Mouse (Mus musculus) thymus, adult 2 months (tissue): ENCODE results near the gene S100a14. TPM values are rescaled to one million over a fixed set of nuclear protein-coding genes. Genes with fewer than 3 reads are reported as not detected.

Experiments
- DNase-seq: peaks from one replicate; pipeline ENCODE4 v3.0.0; 2021
- H3K27ac ChIP-seq: fragments of 200-500 bp; 2 replicates; pipeline ENCODE4 v1.5.1; 2012; ENCODE audit warnings: low read length, control low read depth; ENCODE audit not compliant: control insufficient read depth, insufficient read depth
- H3K27me3 ChIP-seq: fragments of 200-500 bp; 2 replicates; pipeline ENCODE4 v1.6.1; 2012; ENCODE audit warnings: mild to moderate bottlenecking, low read length, moderate library complexity, mixed read lengths; ENCODE audit not compliant: control insufficient read depth, insufficient read depth
- H3K36me3 ChIP-seq: fragments of 200-500 bp; 2 replicates; pipeline ENCODE4 v1.6.1; 2012; ENCODE audit warnings: mild to moderate bottlenecking, low read length, moderate library complexity; ENCODE audit not compliant: control insufficient read depth, insufficient read depth
- H3K4me1 ChIP-seq: fragments of 200-500 bp; replicated peaks from 2 replicates; pipeline ENCODE4 v1.6.1; 2012; ENCODE audit warnings: low read length; ENCODE audit not compliant: control insufficient read depth, insufficient read depth
- H3K4me3 ChIP-seq: fragments of 200-500 bp; 2 replicates; pipeline ENCODE4 v1.5.1; 2012; ENCODE audit warnings: mild to moderate bottlenecking, low read length, control low read depth, moderate library complexity; ENCODE audit not compliant: control insufficient read depth, insufficient read depth
- CTCF ChIP-seq: fragments of 200-500 bp; IDR thresholded peaks from 2 replicates; pipeline ENCODE4 v1.5.1; 2012; ENCODE audit warnings: mild to moderate bottlenecking, control low read depth, low read length, moderate library complexity, borderline replicate concordance; ENCODE audit not compliant: control insufficient read depth, poor library complexity, insufficient read depth; ENCODE audit errors: extremely low read depth
- POLR2A ChIP-seq: fragments of 200-500 bp; IDR thresholded peaks from 2 replicates; pipeline ENCODE4 v1.6.1; 2012; ENCODE audit warnings: mild to moderate bottlenecking, low read length, control low read depth, moderate library complexity; ENCODE audit not compliant: control insufficient read depth, poor library complexity, insufficient read depth; ENCODE audit errors: extremely low read depth
- WGBS: fragments of 180-500 bp; shearing (Covaris S2); methylation state at CpG from one replicate; pipeline ENCODE4 v1.1.7; 2018; 5-methylcytosine and 5-hydroxymethylcytosine counted together
- polyA plus RNA-seq: library from polyadenylated mRNA; depleted of rRNA; stranded (reverse); fragments of >200 nt; gene quantifications from 2 replicates; pipeline ENCODE4 v1.2.3, GENCODE M21; 2012

The S100a14 gene
- polyA plus RNA-seq, 1 experiment = 11.3 TPM

GRCm38 (mm10) chr3:90515789-90516188 lies 10.9 kb upstream of the S100a14 start:
- Histone ChIP-seq H3K36me3 (no peaks in the 10 kb centered on the region), H3K4me1 (peaks cover 17% of the 10 kb centered on the region), H3K4me3 (no peak overlapping the region), H3K27me3 (no peaks in the 10 kb centered on the region), H3K27ac (no peak overlapping the region)
- TF ChIP-seq POLR2A = no peak
- TF ChIP-seq CTCF = no peak
- WGBS = 97% methylated on average over 4 of the region's 4 CpGs
- DNase-seq = no peak

GRCm38 (mm10) chr3:90517711-90518110 lies 8.9 kb upstream of the S100a14 start:
- H3K4me3 ChIP-seq = no peak overlapping the region
- 94% methylated on average over 4 of the region's 4 CpGs for WGBS
- H3K4me1 ChIP-seq = peaks cover 17% of the 10 kb centered on the region

GRCm38 (mm10) chr3:90525421-90525820 lies 1.2 kb upstream of the S100a14 start:
- Histone ChIP-seq H3K4me1 (no peaks in the 10 kb centered on the region), H3K36me3 (peaks cover 3% of the 10 kb centered on the region; the same call in 1 of the 2 replicates), H3K4me3 (no peak overlapping the region), H3K27ac (no peak overlapping the region), H3K27me3 (no peaks in the 10 kb centered on the region)
- no peak for TF ChIP-seq POLR2A
- no peak for TF ChIP-seq CTCF
- WGBS = 81% methylated on average over 4 of the region's 4 CpGs
- no peak for DNase-seq

More at GRCm38 (mm10) chr3:90517711-90518110, 8.9 kb upstream of the S100a14 start:
- H3K36me3 ChIP-seq = no peaks in the 10 kb centered on the region
- no peak for DNase-seq
- no peaks in the 10 kb centered on the region for H3K27me3 ChIP-seq
- TF ChIP-seq POLR2A (no peak), CTCF (no peak)
- H3K27ac ChIP-seq = no peak overlapping the region

- 83% methylated on average over 2 of the region's 2 CpGs for WGBS
- TF ChIP-seq CTCF = no peak
- no peak for TF ChIP-seq POLR2A
Observed at GRCm38 (mm10) chr3:90526076-90526475, 580 bp upstream of the S100a14 start.

GRCm38 (mm10) chr3:90527291-90527873 lies 726 bp downstream of the S100a14 start:
- WGBS = 94% methylated on average over 7 of the region's 7 CpGs
- no peak for DNase-seq
- no peak overlapping the region for H3K27ac ChIP-seq
- H3K27me3 ChIP-seq = no peaks in the 10 kb centered on the region
- H3K4me3 ChIP-seq = no peak overlapping the region
- no peaks in the 10 kb centered on the region for H3K4me1 ChIP-seq
- H3K36me3 ChIP-seq = peaks cover 3% of the 10 kb centered on the region; the same call in 1 of the 2 replicates
- TF ChIP-seq POLR2A = no peak
- no peak for TF ChIP-seq CTCF

More at GRCm38 (mm10) chr3:90526076-90526475, 580 bp upstream of the S100a14 start:
- Histone ChIP-seq H3K36me3 (peaks cover 3% of the 10 kb centered on the region; the same call in 1 of the 2 replicates), H3K4me3 (no peak overlapping the region), H3K27ac (no peak overlapping the region; the same call in 1 of the 2 replicates), H3K4me1 (no peaks in the 10 kb centered on the region), H3K27me3 (no peaks in the 10 kb centered on the region)
- DNase-seq = no peak

- WGBS = 90% methylated on average over 5 of the region's 5 CpGs
- no peak for DNase-seq
- Histone ChIP-seq H3K4me1 (no peaks in the 10 kb centered on the region), H3K27ac (no peak overlapping the region), H3K36me3 (no peaks in the 10 kb centered on the region), H3K27me3 (no peaks in the 10 kb centered on the region), H3K4me3 (no peak overlapping the region)
- TF ChIP-seq POLR2A (no peak), CTCF (no peak)
Observed at GRCm38 (mm10) chr3:90531713-90532112, 5.1 kb downstream of the S100a14 start.
